Mouse (Mus musculus): ENCODE measurements around the gene Tmem54.

Gene Tmem54

DNA sequence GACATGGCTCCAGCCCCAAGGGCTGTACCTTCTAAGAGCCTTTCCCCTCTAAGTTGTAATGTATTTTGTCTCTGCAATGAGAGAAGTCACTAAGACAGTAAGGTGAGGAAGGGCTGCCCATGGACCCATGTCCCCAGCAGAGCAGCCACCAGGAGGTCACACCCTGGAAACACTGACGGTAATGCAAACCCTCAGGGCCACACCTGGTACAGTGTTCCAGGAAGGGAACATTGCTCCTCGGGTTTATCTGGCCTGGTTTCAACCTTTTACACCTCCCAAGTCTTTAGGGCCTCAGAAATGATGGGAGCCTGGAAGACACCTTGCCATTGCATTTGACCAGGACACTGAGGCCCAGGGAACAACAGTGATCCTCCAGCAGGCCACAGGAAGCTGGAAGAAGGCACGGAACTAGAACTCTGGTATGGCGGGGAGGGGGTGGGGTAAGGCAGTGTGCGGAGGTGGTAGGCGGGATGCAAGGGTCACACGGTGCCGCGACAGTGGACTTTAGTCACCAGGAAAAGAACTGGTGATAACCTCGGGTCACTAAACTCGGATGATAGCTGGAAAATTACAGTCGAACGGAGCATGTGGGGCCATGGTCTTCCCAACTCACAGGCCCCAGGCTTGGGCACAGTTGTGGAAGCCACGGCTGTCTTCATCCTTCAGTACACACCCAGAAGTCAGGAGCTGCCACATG is 3.1 kb upstream of the Tmem54 start:
- no peak for DNase-seq

DNA sequence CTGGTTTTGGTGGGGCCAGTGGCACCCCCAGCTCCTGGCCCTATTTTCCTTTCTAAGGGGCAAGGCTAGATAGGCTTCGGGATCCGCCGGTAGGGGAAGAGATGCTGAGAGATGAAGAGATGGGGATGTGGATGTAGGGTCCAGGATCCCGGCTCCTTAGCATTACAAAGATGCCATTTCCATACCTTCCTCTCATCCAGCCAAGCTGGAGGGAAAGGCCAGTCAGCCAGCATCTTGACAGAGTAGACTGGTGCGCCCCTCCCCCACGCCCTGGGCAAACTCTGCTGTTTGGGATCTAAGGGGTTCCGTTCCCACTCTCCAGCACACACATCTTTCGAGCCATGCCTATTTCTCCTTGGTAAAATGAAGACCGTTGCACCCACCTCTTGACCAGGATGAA is 725 bp downstream of the Tmem54 start:
- no peak for DNase-seq

DNA sequence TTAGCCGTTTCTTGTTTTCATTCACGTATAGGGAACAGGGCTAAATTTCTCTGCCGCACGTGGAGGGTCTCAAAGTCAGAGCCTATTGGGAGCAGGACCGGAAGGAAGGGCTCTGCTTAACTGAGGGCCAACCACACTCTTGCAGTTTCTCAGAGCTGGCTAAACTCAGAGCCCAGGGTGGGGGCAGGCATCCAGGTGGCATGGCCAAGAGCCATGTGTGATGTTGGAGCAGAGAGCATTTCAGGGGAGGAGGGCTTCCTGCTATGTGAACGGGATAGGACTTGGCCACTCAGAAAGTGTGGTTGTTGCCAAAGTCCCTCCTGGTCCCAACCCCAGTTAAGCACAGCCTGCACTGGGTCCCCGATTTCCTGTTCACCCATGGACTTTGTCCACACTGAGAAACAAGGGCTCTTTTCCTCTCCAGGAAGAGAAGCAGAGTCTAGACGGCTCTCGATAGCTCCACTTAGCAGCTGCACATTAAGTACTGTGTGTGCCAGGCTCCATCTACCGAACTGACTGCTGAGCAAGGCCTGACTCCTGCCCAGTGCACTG is 2.1 kb downstream of the Tmem54 start:
- no peak for DNase-seq

DNA sequence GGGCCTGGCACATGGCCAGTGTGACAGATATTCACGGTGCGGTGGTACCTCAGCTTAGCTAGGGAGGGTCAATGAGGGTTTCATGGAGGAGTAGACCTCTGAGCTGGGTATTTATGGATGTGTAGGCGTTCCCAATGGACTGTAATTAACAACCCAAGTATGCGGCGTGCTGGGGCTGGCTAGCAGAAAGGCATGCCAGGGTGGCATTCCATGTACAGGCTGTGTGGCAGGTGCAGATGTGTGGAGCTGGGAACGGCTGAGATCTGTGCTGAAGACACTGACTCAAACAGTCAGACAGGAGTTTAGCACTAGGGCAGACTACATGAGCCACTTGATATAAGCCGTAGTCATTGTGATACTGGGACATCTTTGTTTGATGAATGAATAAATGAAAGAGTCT is 3.3 kb downstream of the Tmem54 start:
- no peak for DNase-seq

DNA sequence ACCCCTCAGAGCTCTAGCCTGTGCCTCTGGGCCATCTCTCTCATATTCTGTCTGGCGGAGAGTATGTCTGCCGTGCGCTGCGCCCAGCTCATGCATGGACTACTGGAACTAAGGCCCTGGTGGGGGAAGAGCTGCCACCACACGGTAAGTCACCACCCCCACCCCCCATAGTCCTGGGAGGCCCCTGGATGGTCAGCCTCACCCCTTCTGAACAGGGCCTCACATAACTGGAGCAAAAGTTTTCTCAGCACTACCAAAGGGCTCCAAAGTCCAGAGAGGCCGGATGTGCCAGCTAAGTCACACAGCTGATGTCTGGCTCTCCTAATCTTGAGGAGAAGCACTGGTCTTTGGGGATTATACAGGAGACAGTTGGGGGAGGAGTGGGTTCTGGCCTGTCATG is 5.5 kb downstream of the Tmem54 start:
- DNase-seq = no peak

DNA sequence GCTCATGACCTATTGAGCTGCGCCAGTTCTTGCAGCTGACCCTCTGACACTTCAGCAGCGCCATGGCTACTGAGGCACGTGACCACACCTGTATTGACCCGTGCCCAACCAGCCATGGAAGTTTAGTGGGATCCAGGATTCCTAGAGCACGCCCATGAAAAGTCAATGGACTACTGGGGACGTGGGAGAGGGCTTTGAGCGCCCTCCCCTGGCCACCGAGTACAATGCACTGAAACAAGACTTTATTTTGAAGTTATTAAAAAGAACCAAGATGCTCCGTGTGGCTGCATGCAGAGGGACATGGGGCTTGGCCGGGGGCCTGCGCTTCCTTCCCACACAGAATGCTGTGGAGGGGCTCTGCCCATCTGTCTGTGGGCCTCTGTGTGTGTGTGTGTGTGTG is 6.0 kb downstream of the Tmem54 start:
- no peak for DNase-seq

DNA sequence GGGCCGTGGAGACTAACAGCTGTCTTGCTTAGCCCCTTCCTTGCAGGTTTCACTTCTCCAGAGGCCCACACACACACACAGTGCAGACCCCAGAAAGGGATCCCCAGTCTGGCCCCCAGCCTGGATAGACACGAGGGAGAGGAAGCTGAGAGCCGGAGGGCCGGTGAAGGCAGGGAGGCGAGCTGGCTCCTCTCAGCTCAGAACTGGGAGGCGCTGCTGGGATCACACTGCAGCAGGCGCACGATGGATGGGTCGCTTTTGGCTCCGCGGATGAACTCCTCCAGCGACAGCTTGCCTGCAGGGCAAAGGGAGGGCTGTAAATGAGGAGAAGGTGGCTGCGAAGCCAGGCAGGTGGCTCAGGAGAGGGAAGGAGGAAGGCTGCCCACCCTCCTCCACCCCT is 6.9 kb downstream of the Tmem54 start:
- DNase-seq = no peak

DNA sequence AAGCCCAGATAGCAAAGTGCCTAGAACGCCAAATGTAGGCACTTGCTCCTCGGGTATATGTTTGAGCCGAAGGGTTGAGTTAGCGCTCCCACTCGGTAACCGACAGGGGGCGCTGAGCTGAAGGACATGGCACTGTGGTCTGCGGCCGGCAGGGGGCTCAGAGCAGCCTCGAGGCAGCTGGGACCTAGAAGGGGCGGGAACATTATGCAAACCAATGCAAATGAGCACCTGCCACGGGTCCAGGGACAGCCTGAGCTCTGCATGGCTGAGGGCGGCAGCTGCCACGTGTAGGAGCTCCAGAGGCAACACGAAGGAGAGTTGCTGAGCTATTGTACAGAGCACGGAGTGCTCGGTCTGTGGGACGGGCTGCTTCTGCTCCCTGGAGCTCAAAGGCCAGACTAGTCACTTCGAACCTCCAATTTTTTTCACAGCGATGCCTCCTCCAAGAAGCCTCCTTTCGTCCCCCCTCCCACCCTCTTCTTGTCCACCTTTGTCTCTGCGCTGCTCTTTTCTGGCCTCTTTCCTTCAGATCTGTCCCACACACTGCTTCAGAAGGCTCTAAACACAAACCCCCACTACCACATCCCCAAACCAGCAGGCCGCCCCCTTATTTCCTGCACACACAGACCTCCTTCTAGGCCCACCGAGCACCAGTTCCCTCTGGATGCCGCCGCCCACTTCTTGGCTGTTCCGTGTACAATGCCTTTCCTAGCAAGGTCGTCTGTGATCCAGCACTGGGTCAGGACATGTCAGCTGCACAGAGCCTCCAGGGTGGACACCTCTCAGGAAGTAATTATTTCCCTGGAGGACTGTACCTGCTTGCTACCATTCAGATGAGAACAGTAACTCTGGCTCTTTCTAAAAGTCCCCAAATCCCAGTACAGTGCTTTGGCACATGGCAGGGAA is 8.0 kb downstream of the Tmem54 start:
- DNase-seq = peak; percentile 62

DNA sequence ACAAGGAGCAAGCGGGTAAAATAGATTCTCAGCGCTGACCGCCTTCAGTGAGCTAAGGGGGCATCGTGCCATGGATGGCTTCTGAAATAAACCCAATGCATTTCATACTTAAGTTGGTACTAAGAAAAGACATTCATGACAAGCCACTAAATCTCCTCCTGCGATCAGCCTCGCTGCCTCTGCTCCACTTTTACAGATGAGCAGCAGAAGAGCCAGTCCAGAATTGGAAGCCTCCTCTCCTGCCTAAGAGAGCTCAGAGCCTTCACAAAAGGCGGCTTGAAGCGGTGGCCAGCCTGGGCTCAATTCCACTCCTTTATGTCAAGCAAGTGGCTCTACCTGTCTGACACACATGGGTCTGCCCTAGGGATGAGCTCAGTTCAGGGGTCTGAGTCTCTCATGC is 11.4 kb downstream of the Tmem54 start:
- DNase-seq = no peak

DNA sequence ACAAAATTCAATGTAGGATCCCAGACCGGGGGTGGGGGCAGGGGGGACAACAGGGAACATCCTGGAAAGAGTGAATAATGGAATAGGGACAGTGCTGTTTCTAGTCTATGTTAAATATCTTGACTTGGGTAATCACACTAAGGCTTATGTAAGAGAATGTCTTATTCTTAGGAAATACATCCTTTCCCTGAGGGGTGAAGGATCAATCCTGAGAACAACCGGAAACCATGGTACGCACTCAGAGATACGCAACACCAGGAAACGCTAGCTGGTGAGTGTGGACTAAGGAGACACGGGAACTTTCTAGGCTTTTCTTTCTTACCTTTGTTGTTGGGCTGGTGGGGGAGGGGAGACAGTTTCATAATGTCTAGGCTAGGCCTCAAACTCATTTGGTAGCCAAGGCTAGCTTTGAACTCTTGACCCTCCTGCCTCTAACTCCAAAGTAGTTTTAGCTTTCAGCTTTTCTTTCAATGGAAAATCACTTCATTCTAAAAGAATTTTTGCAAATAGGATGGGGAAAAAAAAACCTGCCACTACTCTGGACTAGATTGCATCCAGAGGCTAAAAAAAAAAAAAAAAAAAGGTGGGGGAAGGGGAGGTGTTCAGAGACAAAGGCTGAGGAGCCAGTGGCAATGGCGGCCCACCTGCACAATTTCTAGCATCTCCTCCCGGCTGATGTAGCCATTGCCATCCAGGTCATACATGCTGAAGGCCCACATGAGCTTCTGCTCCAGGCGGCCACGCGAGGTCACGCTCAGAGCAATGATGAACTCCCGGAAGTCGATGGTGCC is 12.6 kb downstream of the Tmem54 start:
- no peak for DNase-seq

DNA sequence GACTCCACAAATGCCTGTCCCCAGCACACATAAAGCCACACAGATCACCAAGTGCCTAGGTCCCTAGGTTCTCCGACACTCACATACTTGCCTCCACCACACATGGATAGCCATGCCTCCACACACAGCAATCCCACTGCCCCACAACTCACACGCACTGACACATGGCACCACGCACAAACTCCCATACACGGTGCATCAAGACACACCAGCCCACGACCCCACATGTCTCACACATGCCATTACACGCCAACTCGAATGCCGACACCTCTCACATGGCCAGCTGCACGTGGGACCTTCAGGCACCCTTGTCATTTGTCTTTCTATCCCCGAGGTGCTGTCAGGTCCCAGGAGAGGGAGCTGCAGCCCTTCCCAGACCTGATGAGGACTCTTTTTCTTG is 14.4 kb downstream of the Tmem54 start:
- DNase-seq = no peak

DNA sequence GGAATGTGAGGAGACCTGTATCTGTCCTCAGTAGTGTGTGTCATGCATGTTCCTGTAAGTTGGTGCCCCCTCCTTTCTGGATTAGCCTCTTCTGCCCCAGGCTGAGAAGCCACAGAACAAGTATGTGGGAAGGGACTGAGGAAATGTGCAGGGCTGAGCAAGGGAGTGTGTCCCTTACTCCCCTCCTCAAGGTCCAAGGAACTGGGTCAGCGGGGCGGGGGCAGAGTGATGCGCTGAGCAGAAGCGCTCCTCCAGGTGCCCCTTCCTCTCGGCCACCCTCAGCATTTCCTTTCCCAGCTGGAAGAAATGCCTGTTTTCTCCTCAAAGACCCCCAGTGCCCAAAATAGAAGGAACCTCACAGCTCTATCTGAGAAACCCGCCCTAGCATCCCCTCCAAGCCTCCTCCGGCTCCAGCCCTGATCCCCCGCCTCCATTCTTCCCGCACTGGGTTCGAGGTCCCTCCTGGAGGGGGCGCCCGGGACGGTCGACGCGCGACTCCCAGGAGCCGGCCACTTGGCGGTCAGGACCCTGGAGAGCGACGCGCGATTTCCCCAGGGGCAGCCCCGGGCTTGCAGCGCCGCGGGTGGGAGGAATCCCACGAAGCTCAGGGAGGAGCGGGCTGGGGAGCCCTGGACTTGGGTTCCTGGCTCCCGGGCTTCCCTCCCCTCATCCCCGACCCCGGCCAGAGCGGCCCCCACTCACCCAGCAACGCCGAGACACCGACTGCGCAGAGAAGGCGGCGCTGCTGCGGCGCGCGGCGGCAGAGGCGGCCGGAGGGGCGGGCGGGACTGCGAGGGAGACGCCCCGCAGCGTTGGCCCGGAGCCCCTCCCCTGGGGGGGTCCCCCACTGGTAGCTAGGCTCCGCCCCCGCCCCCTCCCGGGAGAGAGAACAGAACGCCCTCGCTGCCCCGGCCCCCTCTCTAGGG is 15.4 kb downstream of the Tmem54 start:
- peak; percentile 81 for DNase-seq

DNA sequence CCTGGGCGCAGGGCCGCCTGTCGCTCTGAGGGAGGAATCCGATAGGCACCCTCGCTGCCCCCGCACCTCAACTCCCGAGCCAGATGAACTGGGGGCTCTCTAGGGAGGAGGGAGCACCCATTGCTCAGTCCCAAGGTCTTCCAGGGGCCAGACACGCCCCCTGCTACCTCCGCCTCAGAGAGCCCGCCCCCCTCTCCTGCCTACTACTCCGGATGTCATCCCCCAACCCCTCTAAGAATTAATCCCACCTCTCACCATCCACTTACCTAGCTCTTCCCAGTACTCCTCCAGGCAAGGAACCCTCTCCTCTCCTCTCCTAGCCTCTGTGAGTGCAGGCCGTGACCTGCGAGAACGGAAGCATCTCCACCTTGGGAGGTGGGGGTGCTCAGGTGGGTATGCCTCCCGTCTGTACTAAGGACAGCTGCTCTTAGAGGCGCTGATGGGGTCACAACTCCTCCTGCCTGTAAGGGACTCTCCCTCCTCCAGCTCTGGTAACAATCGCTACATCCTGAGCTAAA is 16.3 kb downstream of the Tmem54 start, which contains the start of gene Hpca:
TSS of gene Hpca (minus strand) at position 468 of the 518 bp plus-strand sequence.
- no peak for DNase-seq

DNA sequence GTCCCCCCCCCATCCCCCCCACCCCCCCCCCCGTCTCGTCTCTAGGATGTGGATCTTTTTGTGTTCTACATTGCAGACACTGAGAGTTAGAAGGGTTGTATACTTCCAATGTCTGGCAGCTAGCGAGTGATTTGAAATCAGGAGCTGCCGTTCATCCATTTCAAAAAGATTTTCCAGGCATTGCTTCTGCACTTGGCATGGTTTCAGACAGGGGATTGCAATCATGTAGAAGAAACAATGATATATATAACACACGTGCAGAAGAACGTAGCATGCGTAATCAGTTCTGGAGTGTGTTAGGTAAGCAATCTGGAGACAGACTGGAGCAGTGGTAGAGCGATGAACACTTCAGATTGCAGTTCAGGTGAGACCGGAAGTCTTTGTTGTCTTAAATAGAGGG is 16.8 kb downstream of the Tmem54 start:
- no peak for DNase-seq

DNA sequence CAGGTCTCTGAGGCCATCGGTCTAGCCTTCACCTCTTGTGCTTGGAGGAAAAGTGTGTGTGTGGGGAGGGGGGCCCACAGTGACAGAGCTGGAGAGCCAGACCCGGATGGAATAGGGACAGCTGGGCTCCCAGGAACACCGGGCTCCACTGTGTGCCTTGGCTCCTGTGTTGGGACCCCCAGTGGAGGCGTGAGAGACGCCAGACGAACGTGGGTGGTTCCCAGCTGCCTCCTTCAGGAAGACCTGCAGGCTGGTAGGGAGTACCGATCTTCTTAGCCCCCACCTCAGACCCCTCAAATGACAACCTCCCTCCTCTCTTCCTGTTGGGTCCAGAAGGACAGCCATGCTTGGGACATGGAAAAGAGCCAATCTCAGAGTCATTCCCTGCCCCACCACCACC is 17.4 kb downstream of the Tmem54 start:
- DNase-seq = no peak

DNA sequence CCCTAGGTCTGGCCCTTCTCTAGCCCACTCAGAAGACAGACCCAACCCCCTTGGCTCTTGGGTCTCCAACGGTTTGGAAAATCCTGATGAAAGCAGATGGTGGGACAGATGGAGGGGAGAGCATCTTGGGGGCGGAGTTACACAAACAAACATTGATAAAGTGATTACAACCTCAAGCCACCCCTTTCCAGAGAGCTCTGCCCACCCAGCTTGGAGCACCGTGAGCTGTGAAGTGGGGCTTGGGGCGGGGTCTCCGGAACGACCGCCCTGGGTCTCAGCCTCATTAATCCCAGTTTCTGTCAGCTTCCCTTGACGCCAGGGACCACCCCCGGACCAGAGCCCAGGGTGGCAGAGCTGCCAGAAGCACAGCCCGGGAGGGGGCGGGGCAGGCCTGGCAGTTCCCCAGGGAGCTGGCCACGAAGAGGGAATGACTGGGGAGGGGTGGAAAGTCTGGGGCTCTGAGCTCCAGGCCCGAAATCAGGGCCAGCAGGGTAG is 19.4 kb downstream of the Tmem54 start:
- DNase-seq = no peak

DNA sequence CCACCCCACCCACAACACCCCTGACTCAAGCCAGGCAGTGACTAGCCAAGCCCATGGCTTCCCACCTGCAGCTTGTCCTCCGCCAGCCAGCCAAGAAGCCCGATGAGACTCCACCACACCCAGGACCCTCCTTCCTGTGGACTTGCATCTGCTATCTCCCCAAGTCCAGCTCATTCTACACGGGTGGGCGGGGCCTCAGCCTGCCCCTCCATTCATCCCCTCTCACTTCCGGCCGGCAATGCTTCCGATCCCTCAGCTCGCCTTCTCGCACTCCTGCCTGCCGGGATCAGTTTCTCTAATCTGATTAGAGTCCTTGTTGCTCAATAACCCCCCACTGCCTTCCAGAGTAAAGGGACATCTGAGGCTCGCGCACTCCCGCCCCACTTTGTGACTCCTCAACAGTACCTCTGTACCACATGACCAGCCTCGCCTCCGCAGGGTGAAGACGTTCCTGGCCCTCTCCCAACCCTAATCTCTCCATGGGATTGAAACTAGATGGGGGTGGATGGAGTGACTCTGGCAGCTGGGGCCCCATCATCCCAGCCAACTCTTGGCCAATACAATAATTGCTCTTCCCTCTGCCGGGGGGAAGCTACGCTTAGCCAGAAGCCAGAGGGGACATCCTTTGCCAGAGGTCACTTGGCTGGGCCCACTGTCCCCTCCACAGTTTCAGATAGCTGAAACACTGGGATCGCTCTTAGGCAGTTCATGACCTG is 20.5 kb downstream of the Tmem54 start:
- peak; percentile 35 for DNase-seq

DNA sequence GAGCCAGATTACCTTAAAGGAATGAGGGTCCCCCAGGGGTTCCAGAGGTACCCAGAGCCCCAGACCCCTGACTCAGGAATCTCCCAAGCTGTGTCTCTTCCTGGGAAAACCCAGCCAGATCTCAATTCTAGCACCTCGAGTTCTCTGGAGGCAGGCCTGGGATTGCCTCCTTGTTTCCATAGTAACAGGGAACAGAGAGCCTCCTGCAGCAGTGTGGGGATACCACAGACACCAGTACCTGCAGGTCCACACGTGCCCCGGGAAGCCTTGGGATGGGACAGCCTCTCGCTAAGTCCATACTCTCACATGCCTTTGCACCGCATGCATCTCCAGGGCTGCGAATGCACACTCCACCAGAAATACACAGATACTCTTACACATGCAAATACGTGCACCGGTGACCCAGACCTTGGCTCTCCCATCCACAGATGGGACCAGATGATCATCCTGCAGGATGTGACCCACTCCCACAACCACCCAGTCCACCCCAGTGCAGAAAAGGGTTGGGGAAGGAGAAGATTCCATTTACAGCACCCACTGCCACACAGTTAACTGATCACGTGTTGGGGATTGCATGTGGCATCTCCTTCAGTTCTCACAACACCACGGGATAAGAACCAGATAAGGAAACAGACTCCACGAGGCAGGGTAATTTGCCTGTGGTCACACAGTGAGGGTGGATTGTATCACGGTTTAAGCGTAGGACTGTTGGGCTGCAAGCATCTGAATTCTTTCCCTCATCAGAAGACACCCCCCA is 23.4 kb downstream of the Tmem54 start:
- no peak for DNase-seq

DNA sequence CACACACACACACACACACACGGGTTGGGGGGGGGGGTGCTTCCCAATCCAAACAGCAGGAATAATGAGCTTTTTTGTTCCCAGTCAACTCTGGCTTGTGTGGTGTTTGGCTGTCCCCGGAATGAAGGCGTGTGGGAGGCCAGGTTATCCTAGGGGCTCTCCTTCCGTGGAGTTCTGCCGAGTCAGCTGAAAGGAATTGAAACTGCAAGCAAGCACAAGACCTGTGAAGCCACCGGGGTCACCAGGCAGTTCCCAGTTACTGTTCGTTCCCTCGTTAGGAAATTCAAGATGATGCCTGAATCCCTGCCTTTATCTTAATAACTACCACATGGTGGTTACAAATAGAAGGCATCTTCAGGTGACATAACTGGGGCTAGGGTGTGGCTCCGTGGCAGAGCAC is 24.0 kb downstream of the Tmem54 start:
- DNase-seq = no peak

DNA sequence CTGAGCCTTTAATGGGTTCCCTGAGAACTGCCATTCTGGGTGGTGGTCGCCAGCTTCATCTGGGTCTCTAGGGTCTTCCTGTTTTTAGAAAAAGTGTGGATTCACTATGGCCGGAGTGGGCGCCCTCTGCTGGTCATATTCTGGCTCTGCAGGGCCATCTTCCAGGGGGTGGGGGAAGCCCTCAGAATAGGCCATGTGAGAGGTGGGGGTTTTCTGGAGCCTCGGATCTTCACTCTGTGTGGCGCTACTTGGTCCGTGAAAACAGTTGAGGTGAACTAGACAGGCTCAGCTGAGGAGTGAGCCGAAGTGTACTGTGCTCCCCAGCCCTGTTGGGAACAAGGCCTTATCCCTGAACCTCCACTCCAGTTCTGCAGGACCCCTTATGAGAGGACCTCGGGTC is 24.8 kb downstream of the Tmem54 start:
- peak; percentile 48 for DNase-seq
